Comparison of ENCODE assay signal across 23 mouse cellular contexts in the genomic region with DNA sequence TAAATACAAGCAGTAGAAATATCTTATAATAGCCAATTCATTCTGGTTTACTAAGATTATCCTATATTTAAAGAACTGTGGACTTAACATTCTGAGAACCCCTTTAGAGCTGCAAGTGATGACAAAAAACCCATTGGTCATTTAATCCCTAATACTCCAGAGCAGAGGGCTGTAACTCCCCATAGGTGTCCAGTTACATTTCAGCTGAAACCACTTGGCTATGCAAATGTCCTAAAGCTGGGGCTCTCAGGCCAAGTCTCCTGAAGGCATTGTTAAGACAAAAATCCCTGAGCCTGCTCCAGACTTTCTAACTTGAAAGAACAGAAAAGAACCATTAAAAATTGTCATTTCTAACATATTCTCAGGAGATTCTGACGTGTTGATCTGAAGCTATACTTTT.
A peak's percentile ranks its signal among the peaks of the same experiment; 100 is the strongest.
DNase-seq lines count a peak whose midpoint lies in the region; ATAC-seq and TF ChIP-seq lines count a peak whose summit lies in the region.
"Had no signal": no experiment of that assay in that cellular context is flagged by ENCODE, and none has a peak within 500 bp of the region (broad histone marks: within the 10 kb centered on the region; RNA-seq: fewer than 3 reads in every experiment).

No protein-coding gene starts in this region.

- H3K36me3 ChIP-seq in forebrain, embryonic 10.5 days (replicated peaks) = no peaks in the 10 kb centered on the region
- no peaks in the 10 kb centered on the region for H3K36me3 ChIP-seq in forebrain, postnatal 0 days (ENCODE audit: insufficient read depth)
- no peaks in the 10 kb centered on the region for H3K36me3 ChIP-seq in midbrain, embryonic 10.5 days
- no peaks in the 10 kb centered on the region for H3K36me3 ChIP-seq in midbrain, postnatal 0 days (ENCODE audit: insufficient read depth, low read length)
- no peaks in the 10 kb centered on the region for H3K36me3 ChIP-seq in embryonic facial prominence, embryonic 10.5 days (replicated peaks)
- no peaks in the 10 kb centered on the region for H3K36me3 ChIP-seq in stomach, postnatal 0 days (ENCODE audit: control insufficient read depth, insufficient read depth, low read length)
- no peaks in the 10 kb centered on the region for H3K36me3 ChIP-seq in intestine, embryonic 16.5 days (ENCODE audit: control insufficient read depth, insufficient read depth, low read length)
- H3K36me3 ChIP-seq: embryonic facial prominence, embryonic 15.5 days; intestine, embryonic 15.5 days; liver, embryonic 15.5 days; stomach, embryonic 15.5 days had no signal

- no peak for TF ChIP-seq EP300 in stomach, postnatal 0 days (optimal IDR thresholded peaks at IDR 0.05)

- 0 out of 2 replicates have a peak, but pooled peaks cover 2% of the 10 kb centered on the region for H3K9me3 ChIP-seq in forebrain, embryonic 10.5 days
- H3K9me3 ChIP-seq in forebrain, postnatal 0 days (ENCODE audit: low read length) = no peaks in the 10 kb centered on the region
- no peaks in the 10 kb centered on the region for H3K9me3 ChIP-seq in midbrain, embryonic 10.5 days (replicated peaks)
- H3K9me3 ChIP-seq in midbrain, postnatal 0 days (ENCODE audit: low read length) = no peaks in the 10 kb centered on the region
- no peaks in the 10 kb centered on the region; the same call in 1 of the 2 replicates for H3K9me3 ChIP-seq in embryonic facial prominence, embryonic 10.5 days
- H3K9me3 ChIP-seq in stomach, postnatal 0 days (ENCODE audit: control insufficient read depth, low read length) = no peaks in the 10 kb centered on the region
- H3K9me3 ChIP-seq in intestine, embryonic 16.5 days (ENCODE audit: control insufficient read depth, low read length) = no peaks in the 10 kb centered on the region
- H3K9me3 ChIP-seq: embryonic facial prominence, embryonic 15.5 days; intestine, embryonic 15.5 days; liver, embryonic 15.5 days; stomach, embryonic 15.5 days had no signal

- H3K4me1 ChIP-seq in forebrain, embryonic 10.5 days = peaks cover 40% of the 10 kb centered on the region
- H3K4me1 ChIP-seq in forebrain, postnatal 0 days (ENCODE audit: insufficient read depth) = 0 out of 2 replicates have a peak, but pooled peaks cover 4% of the 10 kb centered on the region
- H3K4me1 ChIP-seq in midbrain, embryonic 10.5 days = peaks cover 51% of the 10 kb centered on the region
- peaks cover 2% of the 10 kb centered on the region; the same call in 1 of the 2 replicates for H3K4me1 ChIP-seq in midbrain, postnatal 0 days (ENCODE audit: insufficient read depth, low read length)
- peaks cover 36% of the 10 kb centered on the region for H3K4me1 ChIP-seq in embryonic facial prominence, embryonic 10.5 days
- no peaks in the 10 kb centered on the region for H3K4me1 ChIP-seq in stomach, postnatal 0 days (replicated peaks; ENCODE audit: control insufficient read depth, insufficient read depth)
- H3K4me1 ChIP-seq in intestine, embryonic 16.5 days (ENCODE audit: control insufficient read depth, insufficient read depth, low read length) = no peaks in the 10 kb centered on the region
- H3K4me1 ChIP-seq: embryonic facial prominence, embryonic 15.5 days; intestine, embryonic 15.5 days; liver, embryonic 15.5 days; stomach, embryonic 15.5 days had no signal

- no peak overlapping the region for H3K9ac ChIP-seq in forebrain, postnatal 0 days
- no peak overlapping the region for H3K9ac ChIP-seq in midbrain, postnatal 0 days (replicated peaks; ENCODE audit: low read length, poor library complexity, severe bottlenecking)
- H3K9ac ChIP-seq in stomach, postnatal 0 days (ENCODE audit: low read length) = no peak overlapping the region
- H3K9ac ChIP-seq in intestine, embryonic 16.5 days (ENCODE audit: low read depth, low read length) = no peak overlapping the region
- H3K9ac ChIP-seq: embryonic facial prominence, embryonic 15.5 days; hindbrain, embryonic 14.5 days; intestine, embryonic 15.5 days; liver, embryonic 15.5 days; stomach, embryonic 15.5 days had no signal

- ATAC-seq in forebrain, postnatal 0 days = no peak
- ATAC-seq in midbrain, postnatal 0 days (ENCODE audit: low FRiP score) = no peak
- no peak for ATAC-seq in stomach, postnatal 0 days (ENCODE audit: low FRiP score, low TSS enrichment)
- no peak for ATAC-seq in intestine, embryonic 16.5 days
- ATAC-seq: CD4-positive, CD25-positive, alpha-beta regulatory T cell, adult 4 months; intestine, embryonic 15.5 days had no signal

- H3K4me2 ChIP-seq in forebrain, postnatal 0 days (ENCODE audit: low read depth) = no peak overlapping the region
- no peak overlapping the region for H3K4me2 ChIP-seq in midbrain, postnatal 0 days (ENCODE audit: low read depth, low read length, poor library complexity, severe bottlenecking)
- H3K4me2 ChIP-seq in stomach, postnatal 0 days (replicated peaks; ENCODE audit: low read depth) = no peak overlapping the region
- no peak overlapping the region for H3K4me2 ChIP-seq in intestine, embryonic 16.5 days (ENCODE audit: low read depth, low read length)
- H3K4me2 ChIP-seq: embryonic facial prominence, embryonic 15.5 days; hindbrain, embryonic 14.5 days; intestine, embryonic 15.5 days; liver, embryonic 15.5 days; stomach, embryonic 15.5 days had no signal

- no peak for DNase-seq in forebrain, embryonic 10.5 days (ENCODE audit: extremely low spot score, low spot score)
- DNase-seq in forebrain, postnatal 0 days = no peak
- no peak for DNase-seq in midbrain, embryonic 10.5 days (ENCODE audit: low spot score)
- DNase-seq in midbrain, postnatal 0 days (ENCODE audit: low spot score) = no peak
- peak; percentile 39 for DNase-seq in embryonic facial prominence, embryonic 10.5 days (ENCODE audit: low spot score)
- no peak for DNase-seq in stomach, postnatal 0 days (ENCODE audit: low spot score)
- DNase-seq in heart, adult 9 months (ENCODE audit: low spot score in 2 of 2) = no peak
- DNase-seq: cerebellum, adult 2 months; cerebellum, postnatal 36 days; gastrocnemius, postnatal 14 days; heart, adult 18-20 months; heart, postnatal 36 days; kidney, postnatal 4 days; layer of hippocampus, adult 9-11 months; lung, postnatal 10 days; retina, postnatal 1 day had no signal

- no peaks in the 10 kb centered on the region for H3K27me3 ChIP-seq in forebrain, embryonic 10.5 days (ENCODE audit: poor library complexity, severe bottlenecking)
- H3K27me3 ChIP-seq in forebrain, postnatal 0 days (ENCODE audit: insufficient read depth, low read length) = no peaks in the 10 kb centered on the region
- no peaks in the 10 kb centered on the region for H3K27me3 ChIP-seq in midbrain, embryonic 10.5 days (ENCODE audit: low read depth, poor library complexity, severe bottlenecking)
- no peaks in the 10 kb centered on the region for H3K27me3 ChIP-seq in midbrain, postnatal 0 days (ENCODE audit: insufficient read depth, low read length)
- no peaks in the 10 kb centered on the region for H3K27me3 ChIP-seq in embryonic facial prominence, embryonic 10.5 days (replicated peaks; ENCODE audit: low read depth, poor library complexity, severe bottlenecking)
- H3K27me3 ChIP-seq in stomach, postnatal 0 days (ENCODE audit: control insufficient read depth, insufficient read depth, low read length) = no peaks in the 10 kb centered on the region
- H3K27me3 ChIP-seq in intestine, embryonic 16.5 days (replicated peaks; ENCODE audit: control insufficient read depth, insufficient read depth, low read length) = no peaks in the 10 kb centered on the region
- H3K27me3 ChIP-seq: embryonic facial prominence, embryonic 15.5 days; intestine, embryonic 15.5 days; liver, embryonic 15.5 days; stomach, embryonic 15.5 days had no signal

- H3K27ac ChIP-seq in forebrain, embryonic 10.5 days = 0 out of 2 replicates have a peak overlapping the region, but pooled peaks have one; percentile 30
- H3K27ac ChIP-seq in forebrain, postnatal 0 days (ENCODE audit: low read depth, low read length) = no peak overlapping the region
- peak overlapping the region; percentile 46 for H3K27ac ChIP-seq in midbrain, embryonic 10.5 days (replicated peaks)
- H3K27ac ChIP-seq in midbrain, postnatal 0 days (ENCODE audit: low read depth, low read length) = no peak overlapping the region
- no peak overlapping the region for H3K27ac ChIP-seq in embryonic facial prominence, embryonic 10.5 days (replicated peaks)
- H3K27ac ChIP-seq in stomach, postnatal 0 days (replicated peaks) = no peak overlapping the region
- H3K27ac ChIP-seq in intestine, embryonic 16.5 days (ENCODE audit: low read length) = no peak overlapping the region
- H3K27ac ChIP-seq: embryonic facial prominence, embryonic 15.5 days; hindbrain, embryonic 14.5 days; intestine, embryonic 15.5 days; liver, embryonic 15.5 days; stomach, embryonic 15.5 days had no signal

- WGBS in forebrain, embryonic 10.5 days = 40% methylated on average over 1 of the region's 1 CpGs
- 33% methylated on average over 1 of the region's 1 CpGs for WGBS in forebrain, postnatal 0 days
- WGBS in midbrain, embryonic 10.5 days = 37% methylated on average over 1 of the region's 1 CpGs
- WGBS in midbrain, postnatal 0 days = 30% methylated on average over 1 of the region's 1 CpGs
- 49% methylated on average over 1 of the region's 1 CpGs for WGBS in embryonic facial prominence, embryonic 10.5 days
- WGBS in stomach, postnatal 0 days = 50% methylated on average over 1 of the region's 1 CpGs
- WGBS in intestine, embryonic 16.5 days = 47% methylated on average over 1 of the region's 1 CpGs

- TF ChIP-seq CTCF in forebrain, postnatal 0 days (IDR thresholded peaks at IDR 0.05; ENCODE audit: low read depth) = no peak
- TF ChIP-seq CTCF in midbrain, postnatal 0 days (IDR thresholded peaks at IDR 0.05) = no peak
- no peak for TF ChIP-seq CTCF in stomach, postnatal 0 days (IDR thresholded peaks at IDR 0.05; ENCODE audit: low read depth)

- H3K4me3 ChIP-seq in forebrain, embryonic 10.5 days = no peak overlapping the region
- no peak overlapping the region for H3K4me3 ChIP-seq in forebrain, postnatal 0 days (ENCODE audit: low read depth, low read length)
- H3K4me3 ChIP-seq in midbrain, embryonic 10.5 days = no peak overlapping the region
- H3K4me3 ChIP-seq in midbrain, postnatal 0 days (ENCODE audit: low read depth, low read length) = no peak overlapping the region
- no peak overlapping the region for H3K4me3 ChIP-seq in embryonic facial prominence, embryonic 10.5 days
- H3K4me3 ChIP-seq in stomach, postnatal 0 days (ENCODE audit: low read depth, low read length) = no peak overlapping the region
- H3K4me3 ChIP-seq in intestine, embryonic 16.5 days (ENCODE audit: low read length) = no peak overlapping the region
- H3K4me3 ChIP-seq: embryonic facial prominence, embryonic 15.5 days; intestine, embryonic 15.5 days; liver, embryonic 15.5 days; stomach, embryonic 15.5 days had no signal

Comparison
In these comparisons a context has a peak if more than half of its experiments do, and no peak if none do; other contexts are left out.
1. H3K27ac ChIP-seq: peak in forebrain, embryonic 10.5 days (single experiment) and midbrain, embryonic 10.5 days (single experiment); none in forebrain, postnatal 0 days (single experiment), midbrain, postnatal 0 days (single experiment), embryonic facial prominence, embryonic 10.5 days (single experiment), stomach, postnatal 0 days (single experiment) and intestine, embryonic 16.5 days (single experiment).